Mouse (Mus musculus) small intestine, adult 2 months (tissue): Measurements from ENCODE around the gene Map4k1. TPM values are rescaled to one million over a fixed set of nuclear protein-coding genes. Genes with fewer than 3 reads are reported as not detected.

Source experiments
- H3K27ac ChIP-seq: fragments of 200-500 bp; 2 replicates; pipeline ENCODE4 v1.5.1; 2012; ENCODE audit warnings: low read depth, low read length, control low read depth, inconsistent platforms; ENCODE audit not compliant: insufficient read depth
- H3K27me3 ChIP-seq: fragments of 200-500 bp; 2 replicates; pipeline ENCODE4 v1.6.1; 2012; ENCODE audit warnings: mild to moderate bottlenecking, moderate library complexity, low read length, inconsistent platforms; ENCODE audit not compliant: control insufficient read depth, insufficient read depth
- H3K36me3 ChIP-seq: fragments of 200-500 bp; 2 replicates; pipeline ENCODE4 v1.6.1; 2012; ENCODE audit warnings: mild to moderate bottlenecking, low read length, control low read depth, inconsistent platforms; ENCODE audit not compliant: control insufficient read depth, insufficient read depth
- H3K4me1 ChIP-seq: fragments of 200-500 bp; 2 replicates; pipeline ENCODE4 v1.6.1; 2012; ENCODE audit warnings: low read length, inconsistent platforms, mixed read lengths; ENCODE audit not compliant: control insufficient read depth, insufficient read depth, insufficient read length
- H3K4me3 ChIP-seq: fragments of 200-500 bp; 2 replicates; pipeline ENCODE4 v1.5.1; 2012; ENCODE audit warnings: low read depth, mild to moderate bottlenecking, control low read depth, inconsistent platforms, low read length, moderate library complexity
- CTCF ChIP-seq: fragments of 200-500 bp; IDR thresholded peaks from 2 replicates; pipeline ENCODE4 v1.5.1; 2012; ENCODE audit warnings: low read depth, mild to moderate bottlenecking, control low read depth, inconsistent platforms, low read length, moderate library complexity, mixed read lengths; ENCODE audit not compliant: insufficient replicate concordance, insufficient read length; ENCODE audit errors: extremely low read depth
- POLR2A ChIP-seq: fragments of 200-500 bp; IDR thresholded peaks from 2 replicates; pipeline ENCODE4 v1.6.1; 2012; ENCODE audit warnings: low read depth, mild to moderate bottlenecking, control low read depth, inconsistent platforms, low read length, moderate library complexity
- WGBS: fragments of 180-500 bp; shearing (Covaris S2); methylation state at CpG from one replicate; pipeline ENCODE4 v1.1.7; 2018; 5-methylcytosine and 5-hydroxymethylcytosine counted together
- polyA plus RNA-seq: library from polyadenylated mRNA; depleted of rRNA; stranded (reverse); fragments of >200 nt; gene quantifications from 2 replicates; pipeline ENCODE4 v1.2.3, GENCODE M21; 2012

Map4k1 gene
- polyA plus RNA-seq, 1 experiment, result 21.3 TPM

GRCm38 (mm10) chr7:29039985-29040661 is 58.3 kb downstream of the Map4k1 start:
- Histone ChIP-seq H3K36me3 (no peaks in the 10 kb centered on the region), H3K27me3 (peaks cover 8% of the 10 kb centered on the region), H3K4me3 (peak overlapping the region; percentile 31), H3K4me1 (peaks cover 3% of the 10 kb centered on the region), H3K27ac (no peak overlapping the region)
- WGBS, result 4% methylated on average over 26 of the region's 26 CpGs
- no peak for TF ChIP-seq CTCF
- TF ChIP-seq POLR2A, result no peak

GRCm38 (mm10) chr7:29041194-29041593 is 59.3 kb downstream of the Map4k1 start:
- no peak for TF ChIP-seq CTCF
- no peak for TF ChIP-seq POLR2A
- peaks cover 8% of the 10 kb centered on the region for H3K27me3 ChIP-seq
- no peak overlapping the region for H3K27ac ChIP-seq
- WGBS, result 84% methylated on average over 5 of the region's 5 CpGs
- no peak overlapping the region for H3K4me3 ChIP-seq
- no peaks in the 10 kb centered on the region for H3K36me3 ChIP-seq
- peaks cover 3% of the 10 kb centered on the region for H3K4me1 ChIP-seq

GRCm38 (mm10) chr7:29043016-29043673 is 61.3 kb downstream of the Map4k1 start:
- WGBS, result 37% methylated on average over 19 of the region's 19 CpGs
- Histone ChIP-seq H3K36me3 (no peaks in the 10 kb centered on the region), H3K4me3 (no peak overlapping the region), H3K27ac (peak overlapping the region; percentile 39), H3K27me3 (peaks cover 8% of the 10 kb centered on the region), H3K4me1 (peaks cover 3% of the 10 kb centered on the region)
- no peak for TF ChIP-seq POLR2A

- WGBS, result 38% methylated on average over 11 of the region's 11 CpGs
- Histone ChIP-seq H3K27ac (no peak overlapping the region), H3K4me3 (no peak overlapping the region), H3K27me3 (peaks cover 8% of the 10 kb centered on the region), H3K36me3 (no peaks in the 10 kb centered on the region), H3K4me1 (peaks cover 3% of the 10 kb centered on the region)
- TF ChIP-seq POLR2A (no peak), CTCF (no peak)
Observed at GRCm38 (mm10) chr7:29043674-29044057, 61.8 kb downstream of the Map4k1 start.

- WGBS, result 69% methylated on average over 9 of the region's 9 CpGs
- Histone ChIP-seq H3K4me1 (peaks cover 3% of the 10 kb centered on the region), H3K4me3 (no peak overlapping the region), H3K27me3 (peaks cover 8% of the 10 kb centered on the region), H3K27ac (no peak overlapping the region), H3K36me3 (no peaks in the 10 kb centered on the region)
- TF ChIP-seq POLR2A (no peak), CTCF (no peak)
Observed at GRCm38 (mm10) chr7:29044302-29044701, 62.5 kb downstream of the Map4k1 start.

- TF ChIP-seq POLR2A (no peak), CTCF (no peak)
- peaks cover 2% of the 10 kb centered on the region; the same call in 1 of the 2 replicates for H3K27me3 ChIP-seq
- H3K4me1 ChIP-seq, result peaks cover 3% of the 10 kb centered on the region
- no peaks in the 10 kb centered on the region for H3K36me3 ChIP-seq
- no peak overlapping the region for H3K4me3 ChIP-seq
- WGBS, result 12% methylated on average over 12 of the region's 12 CpGs
- no peak overlapping the region for H3K27ac ChIP-seq
Observed at GRCm38 (mm10) chr7:29046533-29046932, 64.7 kb downstream of the Map4k1 start.

- Histone ChIP-seq H3K27ac (no peak overlapping the region), H3K4me1 (peaks cover 3% of the 10 kb centered on the region; the same call in 1 of the 2 replicates), H3K4me3 (no peak overlapping the region), H3K27me3 (peaks cover 7% of the 10 kb centered on the region), H3K36me3 (no peaks in the 10 kb centered on the region)
- 78% methylated on average over 3 of the region's 3 CpGs for WGBS
- TF ChIP-seq CTCF (no peak), POLR2A (no peak)
Observed at GRCm38 (mm10) chr7:29048070-29048469, 66.2 kb downstream of the Map4k1 start.
